Mouse (Mus musculus): ENCODE results near the gene Dscam.
"Not testable (repeated sequence)": the region's sequence is repeated elsewhere in the genome, so short reads cannot be mapped to it uniquely, and the experiment has no call there.

The Dscam gene

DNA sequence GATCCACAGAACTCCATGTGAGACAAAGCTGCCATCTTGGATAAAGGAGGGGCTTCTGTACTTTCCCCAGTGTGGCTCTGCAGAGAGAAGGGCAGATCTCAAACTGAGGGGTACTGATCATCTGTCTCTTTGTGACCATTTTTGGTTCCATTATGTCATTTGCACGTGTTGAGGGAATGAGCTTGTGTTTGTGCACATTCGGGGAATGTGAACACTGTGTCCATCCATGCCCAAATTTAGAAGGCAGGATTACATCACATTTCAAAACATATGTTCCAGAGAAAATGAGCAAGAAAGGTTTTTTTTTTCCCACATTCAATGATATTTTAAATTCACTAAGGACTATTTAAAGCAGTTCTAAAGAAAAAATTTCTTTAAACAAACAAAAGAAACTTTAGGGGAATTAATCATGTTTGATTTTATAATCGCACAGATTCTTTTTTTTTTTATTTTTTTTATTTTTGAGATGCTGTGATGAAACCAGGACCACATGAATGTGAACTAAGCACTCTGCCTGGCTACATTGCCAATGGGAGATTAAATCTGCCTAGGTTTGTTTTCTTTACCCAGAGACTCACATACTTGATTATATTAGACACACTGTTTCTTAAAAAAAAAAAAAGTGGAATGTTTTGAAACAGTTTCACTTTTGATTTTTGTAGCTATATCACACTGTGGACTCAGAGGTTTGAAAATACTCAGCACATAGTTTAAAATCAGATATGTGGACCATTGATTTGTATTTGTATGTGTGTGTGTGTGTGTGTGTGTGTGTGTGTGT, 269.1 kb downstream of the Dscam start:
- ATAC-seq (ENCODE audit: insufficient number of reproducible peaks, low FRiP score, low TSS enrichment): no peak

DNA sequence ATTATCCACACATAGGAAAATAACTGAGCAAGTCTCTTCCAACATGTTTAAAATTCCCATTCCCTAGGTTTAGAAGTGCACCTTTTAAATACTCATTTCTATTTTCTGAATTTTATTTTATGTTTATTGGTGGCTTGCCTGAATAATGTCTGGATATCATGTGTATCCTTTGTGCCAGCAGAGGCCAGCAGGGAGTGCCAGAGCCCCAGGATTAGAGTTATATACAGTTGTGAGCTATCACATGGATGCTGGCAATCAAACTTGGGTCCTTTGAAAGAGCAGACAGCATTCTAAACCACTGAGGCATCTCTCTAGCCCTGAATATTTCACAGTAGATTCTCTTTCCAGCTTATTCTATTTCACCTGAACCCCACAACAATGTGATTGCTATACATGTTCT, 271.2 kb downstream of the Dscam start:
- ATAC-seq (ENCODE audit: insufficient number of reproducible peaks, low FRiP score, low TSS enrichment): no peak

DNA sequence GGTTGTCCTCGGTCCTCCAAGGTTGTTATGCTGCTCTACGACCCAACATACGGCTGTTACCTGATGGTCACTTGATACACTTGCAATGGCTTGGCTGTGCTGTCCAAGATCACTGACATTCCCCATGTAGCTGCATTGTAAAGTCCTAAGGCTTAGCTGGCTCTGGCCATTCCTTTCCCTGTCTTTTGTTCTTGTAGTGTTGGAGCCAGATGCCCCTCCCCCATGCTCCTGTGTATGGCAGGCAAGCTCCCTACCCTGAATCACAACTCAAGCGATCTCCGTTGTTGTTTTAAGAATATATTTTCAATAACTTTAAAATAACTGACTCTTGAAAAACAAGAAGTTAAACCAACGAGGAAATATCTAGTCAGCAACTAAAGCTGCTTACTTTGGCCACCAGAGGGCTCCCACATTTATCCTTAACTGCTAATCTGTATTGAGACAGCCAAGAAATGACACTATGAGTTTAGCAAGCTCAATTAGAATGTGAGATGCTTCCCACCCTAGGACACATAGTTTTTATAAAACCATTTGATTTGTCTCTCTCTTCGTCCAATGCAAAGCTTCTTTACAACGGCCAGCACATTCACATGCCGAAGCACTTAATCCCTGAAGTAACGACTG, 273.9 kb downstream of the Dscam start:
- peak; percentile 41; the same call in 1 of the 2 replicates for ATAC-seq (ENCODE audit: insufficient number of reproducible peaks, low FRiP score, low TSS enrichment)

DNA sequence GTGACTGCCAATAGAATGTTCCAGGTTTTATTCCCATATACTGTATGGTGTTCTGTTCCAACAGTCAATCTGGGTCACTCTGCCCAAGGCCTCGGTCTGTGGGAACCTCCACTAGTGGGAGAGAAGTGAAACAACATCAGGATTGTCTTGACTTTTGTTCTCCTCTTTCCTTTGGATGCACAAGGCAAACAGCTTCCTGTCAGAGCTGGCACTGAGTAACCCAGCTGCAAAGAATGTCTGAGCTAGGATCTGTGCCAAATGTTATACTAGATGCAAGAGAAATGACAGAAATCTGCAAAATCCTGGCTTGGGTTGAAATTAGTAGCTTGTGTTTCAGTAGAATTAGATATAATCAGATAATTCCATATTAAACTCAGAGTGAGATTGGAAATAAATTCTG, 282.5 kb downstream of the Dscam start:
- no peak for ATAC-seq (ENCODE audit: insufficient number of reproducible peaks, low FRiP score, low TSS enrichment)

DNA sequence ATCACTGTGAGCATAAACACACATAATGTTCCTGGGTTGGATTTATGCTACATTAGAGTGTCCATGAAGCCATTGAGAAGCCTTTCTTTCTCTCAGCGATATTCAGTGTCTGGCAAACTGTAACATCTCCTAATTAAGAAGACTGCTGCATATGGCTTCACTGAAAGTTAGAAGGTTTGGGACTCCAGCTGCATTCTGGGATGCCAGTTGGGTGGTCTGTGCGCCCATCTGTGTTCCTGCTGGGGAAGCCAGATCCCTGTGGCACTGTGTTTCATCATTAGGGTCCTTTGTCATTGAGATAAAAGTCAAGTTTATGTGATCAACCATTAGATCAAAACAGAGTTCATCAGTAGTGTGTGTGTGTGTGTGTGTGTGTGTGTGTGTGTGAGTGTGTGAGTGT, 284.7 kb downstream of the Dscam start:
- ATAC-seq (ENCODE audit: insufficient number of reproducible peaks, low FRiP score, low TSS enrichment): no peak

DNA sequence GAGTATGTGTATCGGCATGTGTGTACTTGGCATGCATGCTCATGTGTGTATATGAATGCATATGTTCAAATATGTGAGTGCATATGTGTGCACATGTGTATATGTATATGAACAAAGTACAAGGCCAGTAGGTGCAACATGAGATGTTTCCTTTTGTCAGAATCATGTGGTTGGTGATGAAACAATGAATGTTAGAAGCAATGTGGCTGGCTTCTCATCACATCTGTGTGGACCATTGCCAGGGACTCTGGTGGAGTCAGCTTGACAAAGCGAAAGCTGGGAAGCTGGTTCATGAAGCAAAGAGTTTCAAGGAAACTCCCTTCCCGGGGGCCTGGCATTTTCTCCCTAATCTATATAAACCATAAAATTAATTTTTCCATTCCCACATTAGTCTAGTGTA, 286.0 kb downstream of the Dscam start:
- not testable (repeated sequence) for ATAC-seq (ENCODE audit: insufficient number of reproducible peaks, low FRiP score, low TSS enrichment)

DNA sequence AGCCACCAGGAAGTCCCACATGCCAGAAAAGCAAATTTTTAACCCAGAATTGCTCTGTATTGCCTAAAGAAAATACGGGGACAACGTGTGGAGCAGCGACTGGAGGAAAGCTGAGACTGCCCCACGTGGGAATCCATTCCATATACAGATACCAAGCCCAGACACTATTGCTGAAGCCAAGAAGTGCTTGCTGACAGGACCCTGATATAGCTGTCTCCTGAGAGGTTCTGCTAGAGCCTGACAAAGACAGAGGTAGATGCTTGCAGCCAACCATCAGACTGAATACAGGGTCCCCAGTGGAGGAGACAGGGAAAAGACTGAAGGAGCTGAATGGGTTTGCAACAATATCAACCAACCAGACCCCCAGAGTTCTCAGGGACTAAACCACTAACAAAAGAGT, 293.3 kb downstream of the Dscam start:
- ATAC-seq (ENCODE audit: insufficient number of reproducible peaks, low FRiP score, low TSS enrichment): no peak

DNA sequence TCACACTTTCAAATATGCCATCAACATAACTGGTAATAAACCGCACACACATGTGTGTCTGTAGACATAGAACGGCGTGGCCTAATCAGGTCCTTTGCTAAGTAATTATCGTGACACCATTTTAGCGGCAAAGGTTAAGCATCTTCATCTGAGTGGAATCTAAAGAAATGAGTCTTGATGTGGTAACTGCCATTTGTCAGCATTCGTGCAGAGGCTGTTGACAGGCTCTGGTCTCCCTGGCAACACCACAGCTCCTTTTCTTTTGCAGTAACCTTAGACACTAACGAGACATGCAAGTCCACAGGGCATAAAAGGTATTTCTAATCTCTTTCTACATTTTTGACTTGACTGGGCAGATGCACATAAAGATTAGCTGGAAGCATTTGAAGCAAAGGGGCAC, 297.8 kb downstream of the Dscam start:
- ATAC-seq (ENCODE audit: insufficient number of reproducible peaks, low FRiP score, low TSS enrichment): no peak

DNA sequence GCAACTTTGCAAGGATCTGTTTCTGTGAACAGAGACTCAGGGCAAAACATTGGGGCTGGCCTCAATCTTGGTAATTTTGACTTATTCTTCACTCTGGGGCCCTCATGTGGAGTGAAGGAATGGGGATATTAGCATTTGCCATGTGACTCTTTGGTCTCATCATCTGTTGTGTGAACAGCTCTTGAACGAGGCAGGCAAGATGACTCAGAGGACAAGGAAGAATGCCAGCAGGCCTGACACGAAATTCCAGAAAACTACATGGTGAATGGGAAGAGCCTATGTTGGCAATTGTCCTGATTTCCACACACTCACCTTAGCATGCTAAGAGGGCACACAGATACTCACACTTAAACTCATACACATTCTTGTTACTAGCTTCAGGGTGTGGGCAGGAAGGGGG, 313.0 kb downstream of the Dscam start:
- ATAC-seq (ENCODE audit: insufficient number of reproducible peaks, low FRiP score, low TSS enrichment): no peak

DNA sequence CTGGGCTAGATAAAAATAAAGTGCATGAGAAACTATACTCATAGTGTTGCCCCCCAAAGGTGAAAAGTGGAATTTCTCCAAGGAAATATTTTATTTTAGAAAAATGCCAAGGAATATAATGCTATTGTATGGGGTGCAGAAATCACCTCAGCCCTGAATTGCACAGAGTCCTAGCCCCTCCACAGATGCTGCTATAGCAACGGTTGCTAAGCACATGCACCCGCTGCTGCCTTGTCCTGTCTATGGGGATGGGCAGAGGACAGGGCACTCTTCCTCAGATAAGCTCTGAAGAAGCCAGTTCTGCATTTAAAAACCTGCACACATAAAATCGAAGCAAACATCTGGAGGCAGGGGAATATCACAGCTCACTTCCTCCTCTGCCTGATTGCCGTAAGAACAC, 315.5 kb downstream of the Dscam start:
- ATAC-seq (ENCODE audit: insufficient number of reproducible peaks, low FRiP score, low TSS enrichment): no peak

DNA sequence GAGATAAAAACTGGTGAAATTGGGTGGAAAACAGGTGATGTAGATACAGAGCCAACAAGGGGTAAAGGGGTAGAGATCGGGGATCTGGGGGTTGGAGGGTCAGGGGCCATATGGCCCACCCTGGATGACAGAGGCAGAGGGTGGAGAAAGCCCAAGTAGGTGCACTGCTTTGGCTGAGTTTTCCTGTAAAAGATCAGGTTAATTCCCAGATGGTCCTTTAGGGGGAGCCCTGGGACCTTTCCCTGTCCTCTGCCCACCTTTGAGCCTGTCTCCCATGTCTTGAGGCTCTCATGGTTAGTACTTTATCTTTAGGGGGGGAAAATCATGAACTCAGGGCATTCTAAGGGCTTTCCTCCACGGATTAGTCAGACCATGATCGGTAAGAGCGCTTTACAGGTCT, 318.2 kb downstream of the Dscam start:
- 0 out of 2 replicates have a peak, but pooled peaks have one; percentile 22 for ATAC-seq (ENCODE audit: insufficient number of reproducible peaks, low FRiP score, low TSS enrichment)

DNA sequence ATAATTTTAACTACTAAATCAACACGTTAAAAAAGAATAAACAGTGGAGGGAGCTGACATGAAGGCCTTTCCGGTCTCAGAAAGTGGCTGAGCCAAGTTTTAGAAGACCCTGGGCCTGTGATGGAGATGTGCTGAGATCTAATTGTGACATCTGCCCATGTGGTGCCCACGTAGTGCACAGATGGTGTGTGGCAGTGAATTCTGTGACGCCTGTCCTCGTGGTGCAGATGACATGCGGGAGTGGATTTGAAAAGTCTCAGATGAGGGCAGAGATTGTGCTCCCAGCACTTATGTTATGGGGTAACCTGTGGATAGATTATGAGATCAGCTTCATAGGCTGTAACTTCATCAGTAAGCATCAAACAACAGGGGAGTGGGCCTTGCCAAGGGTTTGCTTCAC, 321.6 kb downstream of the Dscam start:
- ATAC-seq (ENCODE audit: insufficient number of reproducible peaks, low FRiP score, low TSS enrichment): no peak

DNA sequence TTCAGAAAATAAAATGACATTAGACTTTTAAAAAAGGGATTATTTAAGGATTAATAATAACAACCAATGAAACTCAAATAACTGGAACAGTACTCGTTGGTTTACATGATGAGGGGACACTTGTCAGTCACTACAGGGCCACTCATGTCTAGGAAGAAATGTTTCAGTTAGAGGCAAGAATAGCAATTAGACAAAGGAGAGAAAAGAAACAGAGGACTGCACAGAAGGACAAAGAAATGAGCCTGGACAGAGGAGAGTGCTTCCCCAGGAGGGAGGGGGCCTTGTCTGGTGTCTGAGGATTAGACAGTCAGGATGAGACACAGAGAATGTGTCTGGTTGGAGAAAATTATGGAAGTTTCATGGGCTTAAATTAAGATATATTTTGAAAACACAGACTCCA, 324.0 kb downstream of the Dscam start:
- ATAC-seq (ENCODE audit: insufficient number of reproducible peaks, low FRiP score, low TSS enrichment): no peak

DNA sequence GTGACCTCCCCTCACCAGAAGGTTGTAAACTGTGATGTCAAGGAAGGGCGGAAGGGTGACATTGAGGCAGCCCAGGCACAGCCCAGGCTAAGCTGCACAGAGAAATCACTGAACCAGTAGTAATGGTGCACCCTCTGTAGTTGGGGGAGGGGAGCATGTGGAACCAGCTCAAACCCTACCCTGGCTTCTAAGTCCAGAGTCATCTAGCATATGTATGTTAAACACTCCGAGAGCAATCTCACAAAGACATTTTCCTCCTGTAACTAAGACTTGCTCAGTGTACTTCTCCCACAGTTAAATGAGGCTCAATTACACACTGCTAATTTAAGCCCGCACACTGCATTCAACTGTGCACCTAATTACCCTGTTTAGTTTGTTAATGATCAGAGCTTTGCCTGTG, 324.4 kb downstream of the Dscam start:
- ATAC-seq (ENCODE audit: insufficient number of reproducible peaks, low FRiP score, low TSS enrichment): no peak

DNA sequence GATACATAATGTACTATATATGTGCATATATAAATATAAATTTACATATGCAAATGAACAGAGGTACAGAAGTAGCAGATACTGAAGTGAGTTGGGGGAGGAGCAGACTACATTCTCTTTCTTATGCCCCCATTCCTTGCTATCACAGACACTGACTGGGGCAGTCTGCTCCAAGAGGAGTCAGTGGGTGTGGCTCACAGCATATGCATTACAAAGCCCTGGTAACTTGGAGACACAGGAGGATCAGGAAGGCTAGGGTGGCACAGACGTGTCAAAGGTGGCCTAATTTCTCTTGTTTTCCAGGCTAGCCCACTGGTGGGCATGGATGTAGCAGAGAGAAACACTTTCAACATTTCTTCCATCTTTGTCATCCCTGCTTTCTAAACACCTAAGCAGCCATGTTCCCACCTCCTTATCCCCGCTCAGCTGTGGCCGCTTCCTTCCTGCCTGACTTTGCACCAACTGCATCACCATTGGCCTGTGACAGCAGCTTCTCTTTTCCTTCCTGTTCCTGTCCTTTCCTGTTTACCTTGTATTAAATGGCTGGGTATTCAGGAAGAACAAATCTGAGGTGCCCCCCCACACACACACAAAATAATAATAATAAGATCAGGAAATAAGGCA, 325.0 kb downstream of the Dscam start:
- no peak for ATAC-seq (ENCODE audit: insufficient number of reproducible peaks, low FRiP score, low TSS enrichment)

DNA sequence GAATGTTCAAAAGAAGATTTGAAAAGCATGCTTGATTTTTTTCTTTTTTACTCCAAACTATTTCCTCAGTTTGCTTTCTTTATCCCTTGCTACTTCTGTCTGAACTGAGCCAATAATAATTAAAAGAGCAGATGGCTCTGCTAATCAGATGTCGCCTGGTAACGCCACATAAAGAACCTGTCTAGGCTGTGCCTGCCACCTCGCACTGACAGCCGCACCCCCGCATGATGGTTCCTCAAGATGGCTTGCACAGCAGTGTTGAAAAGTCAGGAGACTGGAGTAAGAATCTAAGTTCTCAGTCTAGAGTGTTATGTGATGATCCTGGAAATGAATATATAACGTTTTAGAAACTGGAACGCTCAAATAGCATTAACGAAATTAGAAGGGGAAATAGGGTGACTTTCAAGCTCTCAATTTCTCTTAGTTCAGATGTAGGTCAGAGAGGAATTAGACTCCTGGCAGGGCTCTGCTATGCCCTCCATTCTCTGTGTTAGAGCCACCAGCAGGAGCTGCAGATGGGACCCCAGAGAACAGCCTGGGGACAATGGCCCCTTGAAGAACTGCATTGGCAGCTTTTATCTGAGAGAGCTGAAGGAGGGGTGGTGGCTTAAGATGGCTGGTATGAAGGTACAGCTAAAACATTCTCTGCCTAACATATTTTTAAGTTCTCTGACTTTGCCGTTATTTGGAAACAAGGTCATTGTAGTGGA, 326.7 kb downstream of the Dscam start:
- ATAC-seq (ENCODE audit: insufficient number of reproducible peaks, low FRiP score, low TSS enrichment): peak; percentile 26; the same call in 1 of the 2 replicates

DNA sequence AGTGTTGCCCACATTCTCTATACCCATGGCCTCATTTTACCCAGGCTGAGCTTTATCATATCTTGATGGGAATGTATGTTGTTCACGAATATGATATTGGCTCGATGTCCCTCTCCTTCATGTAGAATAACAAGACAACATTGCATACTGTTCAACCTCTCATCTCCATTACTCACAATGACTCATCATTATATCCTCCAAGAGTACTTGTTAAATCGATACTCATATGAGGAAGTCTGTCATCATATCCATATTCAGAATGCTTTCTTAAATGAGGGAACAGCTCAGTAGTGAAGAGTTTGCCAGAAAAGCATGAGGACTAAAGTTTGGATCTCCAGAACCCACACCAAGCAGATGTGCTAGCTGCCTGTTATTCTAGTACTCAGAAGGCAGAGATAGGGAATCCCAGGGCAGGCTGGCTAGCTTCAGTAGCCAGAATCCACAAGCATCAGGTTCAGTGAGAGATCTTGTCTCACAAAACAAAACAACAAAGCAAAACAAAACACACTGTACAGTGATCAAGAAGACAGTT, 327.7 kb downstream of the Dscam start:
- ATAC-seq (ENCODE audit: insufficient number of reproducible peaks, low FRiP score, low TSS enrichment): no peak

DNA sequence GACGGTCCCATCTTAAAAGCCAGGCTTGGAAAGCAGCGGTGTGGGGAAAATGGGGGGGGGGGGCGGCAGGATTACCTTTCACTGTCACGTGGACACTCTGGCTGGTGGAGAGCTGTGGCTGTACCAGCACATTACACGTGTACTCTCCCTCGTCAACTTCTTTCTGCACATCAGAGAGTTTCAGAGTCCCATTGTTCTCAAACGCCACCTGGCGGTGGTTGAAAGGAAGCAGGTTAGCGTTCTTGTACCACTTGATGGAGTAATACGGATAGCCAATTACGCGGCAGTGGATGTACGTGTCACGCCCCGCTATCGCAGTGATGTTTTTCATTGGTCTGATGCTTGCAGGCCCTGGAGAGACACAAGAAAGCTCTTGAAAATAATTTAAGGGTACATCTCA, 350.9 kb downstream of the Dscam start:
- peak; percentile 79 for ATAC-seq (ENCODE audit: insufficient number of reproducible peaks, low FRiP score, low TSS enrichment)

DNA sequence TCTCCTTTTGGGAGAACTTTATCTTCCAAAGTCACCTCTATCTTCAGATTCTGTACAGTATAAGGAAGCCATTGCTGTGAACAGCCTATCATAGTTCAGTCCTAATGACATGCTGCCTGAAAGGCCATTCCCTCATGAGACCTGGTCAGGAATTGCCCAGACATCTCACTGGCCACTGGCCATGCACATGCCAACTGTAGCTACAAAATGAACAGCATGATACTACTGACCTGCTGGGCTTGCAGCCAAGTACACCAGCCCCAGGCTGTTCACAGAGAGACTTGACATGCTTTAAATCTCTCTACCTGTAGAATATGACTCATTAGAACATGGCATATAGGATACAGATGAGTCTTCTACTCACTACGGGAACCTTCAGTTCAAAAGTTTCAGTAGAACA, 364.3 kb downstream of the Dscam start:
- ATAC-seq (ENCODE audit: insufficient number of reproducible peaks, low FRiP score, low TSS enrichment): no peak

DNA sequence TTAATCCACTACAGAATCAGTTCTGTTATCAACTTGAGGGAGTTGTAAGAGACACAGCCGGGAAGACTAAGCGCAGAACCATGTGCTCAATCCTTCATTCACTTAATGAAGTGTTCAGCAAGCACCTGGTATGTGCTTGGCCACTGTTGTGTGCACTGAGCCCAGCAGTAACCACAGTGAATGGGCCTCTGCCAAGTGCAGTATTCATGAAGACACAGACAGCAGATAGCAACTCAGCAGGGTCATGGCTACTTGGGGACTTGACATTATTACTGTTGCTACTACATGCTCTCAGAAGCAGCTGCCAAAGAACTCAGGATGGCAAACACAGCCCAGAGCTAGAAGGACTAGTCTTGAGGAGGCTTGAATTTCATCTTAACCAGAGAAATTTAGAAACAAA, 367.9 kb downstream of the Dscam start:
- no peak for ATAC-seq (ENCODE audit: insufficient number of reproducible peaks, low FRiP score, low TSS enrichment)

All from cerebellum, adult (tissue).